Mouse (Mus musculus): ENCODE measurements around the gene 2010111I01Rik. TPM values are rescaled to one million over a fixed set of nuclear protein-coding genes. Genes with fewer than 3 reads are reported as not detected.

Gene 2010111I01Rik
- polyA plus RNA-seq, 1 experiment = not detected

- TF ChIP-seq CTCF (IDR thresholded peaks at IDR 0.05; ENCODE audit: insufficient read depth, low read depth, low read length) (no peak), POLR2A (IDR thresholded peaks at IDR 0.05; ENCODE audit: insufficient read depth, low read depth, low read length) (no peak)
- Histone ChIP-seq H3K27ac (ENCODE audit: insufficient read depth, low read depth, low read length) (no peak overlapping the region), H3K4me1 (ENCODE audit: control insufficient read depth, insufficient read depth, low read length) (peaks cover 28% of the 10 kb centered on the region), H3K4me3 (ENCODE audit: insufficient read depth, low read depth, low read length) (no peak overlapping the region)
- WGBS = 87% methylated on average over 2 of the region's 2 CpGs
Observed at GRCm38 (mm10) chr13:63273859-63274258, 309.2 kb downstream of the 2010111I01Rik start.

- 79% methylated on average over 10 of the region's 10 CpGs for WGBS
- H3K27ac ChIP-seq (ENCODE audit: insufficient read depth, low read depth, low read length) = no peak overlapping the region
- no peak for TF ChIP-seq POLR2A (IDR thresholded peaks at IDR 0.05; ENCODE audit: insufficient read depth, low read depth, low read length)
- TF ChIP-seq CTCF (IDR thresholded peaks at IDR 0.05; ENCODE audit: insufficient read depth, low read depth, low read length) = no peak
- H3K4me1 ChIP-seq (ENCODE audit: control insufficient read depth, insufficient read depth, low read length) = peaks cover 31% of the 10 kb centered on the region
- no peak overlapping the region for H3K4me3 ChIP-seq (ENCODE audit: insufficient read depth, low read depth, low read length)
Observed at GRCm38 (mm10) chr13:63274488-63275166, 309.9 kb downstream of the 2010111I01Rik start.

GRCm38 (mm10) chr13:63276389-63276788, 311.7 kb downstream of the 2010111I01Rik start:
- 96% methylated on average over 4 of the region's 4 CpGs for WGBS
- peaks cover 32% of the 10 kb centered on the region for H3K4me1 ChIP-seq (ENCODE audit: control insufficient read depth, insufficient read depth, low read length)
- H3K4me3 ChIP-seq (ENCODE audit: insufficient read depth, low read depth, low read length) = no peak overlapping the region
- no peak for TF ChIP-seq CTCF (IDR thresholded peaks at IDR 0.05; ENCODE audit: insufficient read depth, low read depth, low read length)
- no peak overlapping the region for H3K27ac ChIP-seq (ENCODE audit: insufficient read depth, low read depth, low read length)

GRCm38 (mm10) chr13:63277316-63277715, 312.6 kb downstream of the 2010111I01Rik start:
- 75% methylated on average over 5 of the region's 5 CpGs for WGBS
- TF ChIP-seq CTCF (IDR thresholded peaks at IDR 0.05; ENCODE audit: insufficient read depth, low read depth, low read length) = no peak
- no peak for TF ChIP-seq POLR2A (IDR thresholded peaks at IDR 0.05; ENCODE audit: insufficient read depth, low read depth, low read length)
- peaks cover 32% of the 10 kb centered on the region for H3K4me1 ChIP-seq (ENCODE audit: control insufficient read depth, insufficient read depth, low read length)
- H3K27ac ChIP-seq (ENCODE audit: insufficient read depth, low read depth, low read length) = no peak overlapping the region
- no peak overlapping the region for H3K4me3 ChIP-seq (ENCODE audit: insufficient read depth, low read depth, low read length)

- no peak overlapping the region for H3K4me3 ChIP-seq (ENCODE audit: insufficient read depth, low read depth, low read length)
- peaks cover 25% of the 10 kb centered on the region for H3K4me1 ChIP-seq (ENCODE audit: control insufficient read depth, insufficient read depth, low read length)
- no peak overlapping the region for H3K27ac ChIP-seq (ENCODE audit: insufficient read depth, low read depth, low read length)
- TF ChIP-seq POLR2A (IDR thresholded peaks at IDR 0.05; ENCODE audit: insufficient read depth, low read depth, low read length) (no peak), CTCF (IDR thresholded peaks at IDR 0.05; ENCODE audit: insufficient read depth, low read depth, low read length) (no peak)
- WGBS = 65% methylated on average over 5 of the region's 5 CpGs
Observed at GRCm38 (mm10) chr13:63278141-63278631, 313.5 kb downstream of the 2010111I01Rik start.

- no peak for TF ChIP-seq POLR2A (IDR thresholded peaks at IDR 0.05; ENCODE audit: insufficient read depth, low read depth, low read length)
- TF ChIP-seq CTCF (IDR thresholded peaks at IDR 0.05; ENCODE audit: insufficient read depth, low read depth, low read length) = no peak
- H3K4me3 ChIP-seq (ENCODE audit: insufficient read depth, low read depth, low read length) = no peak overlapping the region
- H3K27ac ChIP-seq (ENCODE audit: insufficient read depth, low read depth, low read length) = no peak overlapping the region
- 26% methylated on average over 10 of the region's 10 CpGs for WGBS
- H3K4me1 ChIP-seq (ENCODE audit: control insufficient read depth, insufficient read depth, low read length) = peaks cover 26% of the 10 kb centered on the region
Observed at GRCm38 (mm10) chr13:63278796-63279475, 314.2 kb downstream of the 2010111I01Rik start.

GRCm38 (mm10) chr13:63279807-63280206, 315.1 kb downstream of the 2010111I01Rik start:
- TF ChIP-seq CTCF (IDR thresholded peaks at IDR 0.05; ENCODE audit: insufficient read depth, low read depth, low read length) = no peak
- no peak for TF ChIP-seq POLR2A (IDR thresholded peaks at IDR 0.05; ENCODE audit: insufficient read depth, low read depth, low read length)
- H3K4me1 ChIP-seq (ENCODE audit: control insufficient read depth, insufficient read depth, low read length) = peaks cover 26% of the 10 kb centered on the region
- no peak overlapping the region for H3K27ac ChIP-seq (ENCODE audit: insufficient read depth, low read depth, low read length)
- 66% methylated on average over 8 of the region's 8 CpGs for WGBS
- H3K4me3 ChIP-seq (ENCODE audit: insufficient read depth, low read depth, low read length) = no peak overlapping the region

GRCm38 (mm10) chr13:63280344-63280743, 315.7 kb downstream of the 2010111I01Rik start:
- peaks cover 26% of the 10 kb centered on the region for H3K4me1 ChIP-seq (ENCODE audit: control insufficient read depth, insufficient read depth, low read length)
- no peak overlapping the region for H3K27ac ChIP-seq (ENCODE audit: insufficient read depth, low read depth, low read length)
- 64% methylated on average over 3 of the region's 3 CpGs for WGBS
- H3K4me3 ChIP-seq (ENCODE audit: insufficient read depth, low read depth, low read length) = no peak overlapping the region
- TF ChIP-seq POLR2A (IDR thresholded peaks at IDR 0.05; ENCODE audit: insufficient read depth, low read depth, low read length) = no peak
- TF ChIP-seq CTCF (IDR thresholded peaks at IDR 0.05; ENCODE audit: insufficient read depth, low read depth, low read length) = no peak

GRCm38 (mm10) chr13:63281206-63281605, 316.5 kb downstream of the 2010111I01Rik start:
- 71% methylated on average over 8 of the region's 8 CpGs for WGBS
- H3K27ac ChIP-seq (ENCODE audit: insufficient read depth, low read depth, low read length) = no peak overlapping the region
- H3K4me3 ChIP-seq (ENCODE audit: insufficient read depth, low read depth, low read length) = no peak overlapping the region
- TF ChIP-seq CTCF (IDR thresholded peaks at IDR 0.05; ENCODE audit: insufficient read depth, low read depth, low read length) (no peak), POLR2A (IDR thresholded peaks at IDR 0.05; ENCODE audit: insufficient read depth, low read depth, low read length) (no peak)
- peaks cover 26% of the 10 kb centered on the region for H3K4me1 ChIP-seq (ENCODE audit: control insufficient read depth, insufficient read depth, low read length)
